Mouse (Mus musculus) ES-E14 (cell line): ENCODE results near the gene Dlg2. TPM values are rescaled to one million over a fixed set of nuclear protein-coding genes. Genes with fewer than 3 reads are reported as not detected.

Experiments used
- DNase-seq: peaks from one replicate; pipeline ENCODE4 v3.0.0-alpha.2; 2013; ENCODE audit warnings: low read depth, low spot score
- H3K27ac ChIP-seq: 2 replicates; pipeline ENCODE4 v1.5.1; 2012; ENCODE audit warnings: low read depth, mild to moderate bottlenecking, low read length, moderate library complexity, mixed read lengths; ENCODE audit not compliant: poor library complexity, insufficient read depth, severe bottlenecking
- H3K36me3 ChIP-seq: 2 replicates; pipeline ENCODE4 v1.6.1; 2012; ENCODE audit warnings: mild to moderate bottlenecking, low read length, moderate library complexity, mixed read lengths; ENCODE audit not compliant: control insufficient read depth, poor library complexity, insufficient read depth, severe bottlenecking
- H3K4me1 ChIP-seq, 2 experiments: fragments of 150-350 bp in 1 of 2; sonication (generic) in 1 of 2; 2 replicates each; pipeline ENCODE4 v1.6.1; 2012; ENCODE audit warnings: low read length in 2 of 2, mild to moderate bottlenecking in 1 of 2, mixed read lengths in 1 of 2; ENCODE audit not compliant: control insufficient read depth in 2 of 2, insufficient read depth in 2 of 2, poor library complexity in 1 of 2
- H3K4me3 ChIP-seq, 2 experiments: fragments of 150-350 bp in 1 of 2; sonication (generic) in 1 of 2; 2 replicates each; pipeline ENCODE4 v1.5.1; 2012; ENCODE audit warnings: low read length in 2 of 2, low read depth in 1 of 2, mild to moderate bottlenecking in 1 of 2, mixed read lengths in 1 of 2; ENCODE audit not compliant: insufficient read depth in 1 of 2, poor library complexity in 1 of 2, severe bottlenecking in 1 of 2
- H3K9ac ChIP-seq: 2 replicates; pipeline ENCODE4 v1.6.1; 2012; ENCODE audit warnings: low read depth, mild to moderate bottlenecking, low read length, mixed read lengths; ENCODE audit not compliant: poor library complexity, insufficient read depth, severe bottlenecking
- H3K9me3 ChIP-seq: fragments of 150-350 bp; sonication (generic); 2 replicates; pipeline ENCODE4 v1.6.1; 2012; ENCODE audit warnings: low read depth, mild to moderate bottlenecking, low read length; ENCODE audit not compliant: control insufficient read depth, insufficient read depth
- CHD2 ChIP-seq: IDR thresholded peaks from 2 replicates; pipeline ENCODE4 v1.6.1; 2014; ENCODE audit warnings: mild to moderate bottlenecking, low read depth, low read length, inconsistent platforms
- HCFC1 ChIP-seq: IDR thresholded peaks from 2 replicates; pipeline ENCODE4 v1.6.1; 2012; ENCODE audit warnings: low read length, inconsistent platforms, borderline replicate concordance; ENCODE audit not compliant: insufficient read depth
- MAFK ChIP-seq: IDR thresholded peaks from 2 replicates; pipeline ENCODE4 v1.6.1; 2014; ENCODE audit warnings: mild to moderate bottlenecking, low read depth, low read length, inconsistent platforms; ENCODE audit not compliant: insufficient read depth
- ZC3H11A ChIP-seq: IDR thresholded peaks from 2 replicates; pipeline ENCODE4 v1.6.1; 2012; ENCODE audit warnings: low read depth, mild to moderate bottlenecking, inconsistent platforms, low read length, borderline replicate concordance
- ZNF384 ChIP-seq: IDR thresholded peaks from 2 replicates; pipeline ENCODE4 v1.6.1; 2012; ENCODE audit warnings: low read depth, low read length, inconsistent platforms
- in situ Hi-C, 2 experiments: fragments of 600-800 bp; cut with MboI; formaldehyde crosslinking; loops; one replicate each; pipeline ENCODE4 v1.15.1; 2025; ENCODE audit warnings: low sequenced_read_pairs in 2 of 2, inconsistent platforms in 1 of 2; ENCODE audit not compliant: unreplicated experiment in 2 of 2
- total RNA-seq: library from RNA; depleted of rRNA; stranded (reverse); fragments of 300-350 nt; gene quantifications from 2 replicates; pipeline ENCODE4 v1.2.3, GENCODE M21; 2012

Gene Dlg2
- total RNA-seq, 1 experiment: 0.13 TPM

DNA sequence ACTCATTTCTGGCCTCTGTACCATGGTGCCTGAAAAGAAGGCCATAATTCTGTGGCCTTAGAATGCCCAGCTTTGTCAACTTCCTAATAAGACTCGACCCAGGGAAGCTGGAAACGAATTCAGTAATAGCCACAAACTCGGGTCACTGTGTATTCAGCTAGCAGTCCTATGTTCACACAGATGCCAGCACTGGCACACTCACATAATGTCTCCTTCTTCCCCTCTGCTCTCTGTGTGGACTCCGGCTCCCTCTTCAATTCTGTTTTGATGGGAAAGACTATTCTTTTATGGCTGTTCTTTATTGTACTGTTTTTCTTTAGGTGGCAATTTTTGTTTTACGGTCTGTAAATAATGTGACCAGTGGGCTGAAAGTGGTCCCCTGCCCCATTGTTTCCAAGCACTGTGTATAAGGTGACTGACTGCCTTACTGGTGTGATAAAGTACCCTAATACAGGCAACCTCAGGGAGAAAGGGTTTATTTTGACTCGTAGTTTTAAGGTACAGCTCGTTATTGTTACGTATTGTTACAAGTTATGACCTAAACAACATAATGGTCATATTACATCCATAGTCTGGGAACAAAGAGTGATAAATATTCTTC lies 1816.5 kb downstream of the Dlg2 start:
- Histone ChIP-seq H3K9ac (no peak overlapping the region), H3K4me1 (no peaks in the 10 kb centered on the region), H3K36me3 (no peaks in the 10 kb centered on the region), H3K4me3 (no peak overlapping the region), H3K27ac (no peak overlapping the region), H3K9me3 (no peaks in the 10 kb centered on the region)
- in situ Hi-C loops: no loop called here
- TF ChIP-seq ZNF384 (no peak), ZC3H11A (no peak), MAFK (no peak), HCFC1 (no peak), CHD2 (no peak)
- no peak for DNase-seq

DNA sequence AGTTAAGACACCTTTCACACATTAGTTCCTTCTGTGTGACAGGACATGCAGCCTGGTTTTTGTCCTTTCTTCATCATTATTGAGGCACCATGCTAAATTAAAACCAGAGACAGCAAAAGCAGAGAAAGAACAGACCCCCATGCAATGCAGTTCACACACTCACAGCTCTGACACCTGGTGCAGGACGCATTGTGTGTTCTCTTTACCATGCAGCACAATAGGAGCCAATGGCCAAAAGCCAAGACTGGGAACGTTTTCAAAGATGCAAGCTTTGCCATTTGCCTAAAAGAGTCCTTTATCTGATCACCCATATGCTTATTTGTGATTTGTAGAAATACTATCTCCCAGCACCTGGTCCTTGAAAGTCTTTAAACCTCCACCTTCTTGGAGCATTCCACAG lies 1824.6 kb downstream of the Dlg2 start:
- H3K9me3 ChIP-seq: no peaks in the 10 kb centered on the region
- no peaks in the 10 kb centered on the region for H3K36me3 ChIP-seq
- no peak overlapping the region for H3K9ac ChIP-seq
- DNase-seq: no peak
- H3K4me1 ChIP-seq: no peaks in the 10 kb centered on the region
- no peak overlapping the region for H3K27ac ChIP-seq
- H3K4me3 ChIP-seq: no peak overlapping the region
- TF ChIP-seq ZC3H11A: no peak
- no peak for TF ChIP-seq ZNF384
- no peak for TF ChIP-seq MAFK
- no peak for TF ChIP-seq CHD2
- no peak for TF ChIP-seq HCFC1
- in situ Hi-C loops: no loop called here

DNA sequence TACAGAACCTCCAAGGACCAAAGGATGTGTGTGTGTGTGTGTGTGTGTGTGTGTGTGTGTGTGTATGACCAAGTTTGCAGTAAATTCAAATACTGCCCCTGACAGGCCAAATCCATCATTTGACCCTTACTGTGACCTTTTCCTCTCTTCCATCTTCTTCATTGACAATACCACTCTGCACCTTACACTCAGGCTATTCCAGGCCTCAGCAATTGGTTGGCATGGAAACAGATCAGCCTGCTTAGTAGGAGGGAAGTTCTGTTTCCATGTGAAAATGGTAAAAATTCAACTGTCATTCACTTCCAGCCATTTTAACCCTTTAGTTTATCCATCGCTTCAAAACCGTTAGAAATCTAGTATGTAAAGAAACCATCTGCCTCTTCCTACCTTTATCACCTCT lies 1831.2 kb downstream of the Dlg2 start:
- in situ Hi-C loops: no loop called here
- no peak overlapping the region for H3K9ac ChIP-seq
- no peak overlapping the region for H3K4me3 ChIP-seq
- TF ChIP-seq MAFK: no peak
- TF ChIP-seq CHD2: no peak
- no peak for TF ChIP-seq ZC3H11A
- TF ChIP-seq ZNF384: no peak
- no peak for TF ChIP-seq HCFC1
- H3K4me1 ChIP-seq: no peaks in the 10 kb centered on the region
- no peaks in the 10 kb centered on the region for H3K36me3 ChIP-seq
- DNase-seq: no peak
- no peaks in the 10 kb centered on the region for H3K9me3 ChIP-seq
- no peak overlapping the region for H3K27ac ChIP-seq

DNA sequence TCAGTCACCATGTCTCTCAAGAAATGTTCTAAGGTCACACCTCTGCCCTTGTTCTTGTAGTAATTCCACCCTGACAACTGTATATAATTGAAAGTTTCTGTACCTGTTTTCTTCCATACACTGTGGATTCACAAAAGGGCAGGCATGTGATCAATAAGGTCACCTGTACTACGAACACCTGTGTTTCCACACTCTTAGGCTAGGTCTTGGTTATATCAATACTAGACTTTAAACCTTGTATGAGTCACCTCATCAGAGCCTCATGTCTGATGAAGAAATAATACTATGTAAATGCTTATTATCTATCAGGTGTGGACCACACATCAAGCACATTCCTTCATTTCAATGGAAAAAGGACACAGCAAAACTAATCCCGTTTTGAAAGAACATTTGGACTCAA lies 1831.7 kb downstream of the Dlg2 start:
- H3K4me1 ChIP-seq: no peaks in the 10 kb centered on the region
- in situ Hi-C loops: no loop called here
- H3K9me3 ChIP-seq: no peaks in the 10 kb centered on the region
- H3K27ac ChIP-seq: no peak overlapping the region
- no peaks in the 10 kb centered on the region for H3K36me3 ChIP-seq
- H3K9ac ChIP-seq: no peak overlapping the region
- H3K4me3 ChIP-seq: no peak overlapping the region
- DNase-seq: no peak
- TF ChIP-seq MAFK: no peak
- no peak for TF ChIP-seq ZNF384
- TF ChIP-seq ZC3H11A: no peak
- no peak for TF ChIP-seq CHD2
- TF ChIP-seq HCFC1: no peak

DNA sequence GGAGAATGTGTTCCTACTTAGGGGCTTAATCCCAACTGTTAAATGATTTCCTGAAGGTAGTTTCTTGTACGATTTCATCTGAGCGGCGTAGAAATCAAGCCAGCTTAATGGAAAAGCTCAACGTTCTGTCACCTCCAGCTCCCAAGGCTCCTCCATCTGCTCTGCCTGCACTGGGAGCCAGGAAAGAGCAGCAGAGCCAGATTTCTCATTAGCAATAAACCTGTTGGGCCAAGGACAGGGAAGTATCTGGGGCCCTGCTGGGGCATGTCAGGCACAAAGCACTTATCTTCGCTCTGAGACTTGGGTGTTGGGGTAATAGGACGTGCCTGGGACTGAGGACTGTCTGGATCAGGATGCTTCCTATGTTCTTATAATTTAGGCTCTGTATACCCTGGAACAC lies 1839.9 kb downstream of the Dlg2 start:
- in situ Hi-C loops: no loop called here
- DNase-seq: no peak
- H3K9ac ChIP-seq: no peak overlapping the region

More for the DNA sequence above, 1839.9 kb downstream of the Dlg2 start:
- Histone ChIP-seq H3K4me3 (no peak overlapping the region), H3K4me1 (no peaks in the 10 kb centered on the region), H3K9me3 (no peaks in the 10 kb centered on the region), H3K27ac (no peak overlapping the region), H3K36me3 (no peaks in the 10 kb centered on the region)
- TF ChIP-seq MAFK: no peak
- TF ChIP-seq ZNF384: no peak
- no peak for TF ChIP-seq HCFC1
- TF ChIP-seq ZC3H11A: no peak
- TF ChIP-seq CHD2: no peak
